Mouse (Mus musculus): ENCODE results near the gene Hmg20b.

The Hmg20b gene

GRCm38 (mm10) chr10:81350351-81351063, at the start of gene Hmg20b:
Hmg20b (minus strand) TSS chr10:81350480.
- peak; percentile 100 for DNase-seq

- DNase-seq, result no peak
Measured at GRCm38 (mm10) chr10:81399798-81400308, 49.6 kb upstream of the Hmg20b start.

- DNase-seq, result no peak
Measured at GRCm38 (mm10) chr10:81399296-81399695, 49.0 kb upstream of the Hmg20b start.

GRCm38 (mm10) chr10:81396749-81397148, 46.5 kb upstream of the Hmg20b start:
- no peak for DNase-seq

GRCm38 (mm10) chr10:81395865-81396264, 45.6 kb upstream of the Hmg20b start:
- DNase-seq, result no peak

- peak; percentile 88 for DNase-seq
Measured at GRCm38 (mm10) chr10:81395127-81395526, 44.8 kb upstream of the Hmg20b start.

GRCm38 (mm10) chr10:81393456-81394063, 43.3 kb upstream of the Hmg20b start:
- peak; percentile 74 for DNase-seq

DNA sequence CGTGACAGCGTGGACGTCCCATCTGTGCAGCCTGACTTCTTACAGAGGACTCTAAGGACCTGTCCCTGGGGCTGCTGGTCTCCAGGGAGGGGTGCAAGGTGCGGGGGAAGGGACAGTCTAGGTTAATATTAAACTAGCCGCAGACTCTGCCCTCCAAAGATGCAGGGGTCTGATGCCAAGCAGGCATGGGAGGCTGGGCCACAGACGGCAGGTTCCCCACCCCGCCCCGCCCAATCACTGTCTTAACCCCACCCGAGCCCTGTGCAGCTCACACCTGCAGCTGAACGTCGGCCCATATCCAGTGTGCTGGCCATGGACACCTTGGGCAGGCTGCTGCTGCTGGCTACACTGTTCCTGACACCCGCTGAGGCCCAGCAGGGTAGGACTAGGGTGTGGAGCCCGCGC, 42.5 kb upstream of the Hmg20b start, which contains the start of gene Smim24:
Gene Smim24 (plus strand): TSS at position 271 of the 405 bp plus-strand sequence.
- peak; percentile 70 for DNase-seq

GRCm38 (mm10) chr10:81392270-81392669, 42.0 kb upstream of the Hmg20b start:
- no peak for DNase-seq

- no peak for DNase-seq
Measured at GRCm38 (mm10) chr10:81390678-81390965, 40.3 kb upstream of the Hmg20b start.

GRCm38 (mm10) chr10:81389801-81390677, 39.8 kb upstream of the Hmg20b start:
- DNase-seq, result peak; percentile 86

- DNase-seq, result peak; percentile 73
Measured at GRCm38 (mm10) chr10:81389373-81389772, 39.1 kb upstream of the Hmg20b start.

DNA sequence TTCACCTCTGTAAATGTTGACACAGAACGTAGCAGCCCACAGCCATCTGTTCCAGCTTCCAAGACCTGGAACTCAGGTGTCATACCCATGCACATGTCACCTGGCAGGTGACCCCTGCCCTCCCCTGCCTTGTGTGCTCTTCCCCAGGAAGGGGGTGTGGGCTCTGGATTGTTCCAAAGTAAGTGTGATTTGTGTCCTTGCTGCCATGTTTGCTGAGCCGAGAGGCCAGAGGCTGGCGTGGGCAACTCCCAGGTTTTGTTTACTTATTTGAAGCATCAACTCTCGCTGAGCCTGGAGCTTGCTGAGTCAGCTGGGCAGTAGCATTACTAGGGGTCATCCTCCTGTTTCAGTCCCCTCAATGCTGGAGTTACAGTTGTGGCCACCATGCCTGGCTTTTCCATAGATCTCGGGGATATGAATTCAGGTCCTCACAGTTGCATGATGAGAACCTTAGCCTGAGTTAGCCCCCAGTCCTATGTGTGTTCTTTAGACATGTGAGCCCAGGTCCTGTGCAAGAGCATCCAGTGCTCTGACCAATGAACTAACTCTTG, 38.3 kb upstream of the Hmg20b start, which contains the start of gene Gm48552:
Gene Gm48552 (plus strand): TSS at position 501 of the 551 bp plus-strand sequence.
- DNase-seq, result no peak

DNA sequence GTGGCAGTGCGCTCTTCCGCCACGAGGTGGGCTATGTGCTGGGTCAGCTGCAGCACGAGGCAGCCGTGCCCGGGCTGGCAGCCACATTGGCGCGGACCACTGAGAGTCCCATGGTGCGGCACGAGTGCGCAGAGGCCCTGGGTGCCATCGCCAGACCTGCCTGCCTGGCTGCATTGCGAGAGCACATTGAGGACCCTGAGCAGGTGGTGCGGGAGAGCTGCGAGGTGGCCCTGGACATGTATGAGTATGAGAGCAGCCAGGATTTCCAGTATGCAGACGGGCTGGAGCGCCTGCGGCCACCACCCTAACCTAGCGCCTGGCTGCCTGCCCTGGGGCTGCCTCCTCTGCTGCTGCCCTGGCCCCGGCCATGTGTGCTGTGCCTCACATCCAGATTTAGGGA, 37.4 kb upstream of the Hmg20b start:
- DNase-seq, result no peak

- no peak for DNase-seq
Measured at GRCm38 (mm10) chr10:81385603-81386306, 35.5 kb upstream of the Hmg20b start.

DNA sequence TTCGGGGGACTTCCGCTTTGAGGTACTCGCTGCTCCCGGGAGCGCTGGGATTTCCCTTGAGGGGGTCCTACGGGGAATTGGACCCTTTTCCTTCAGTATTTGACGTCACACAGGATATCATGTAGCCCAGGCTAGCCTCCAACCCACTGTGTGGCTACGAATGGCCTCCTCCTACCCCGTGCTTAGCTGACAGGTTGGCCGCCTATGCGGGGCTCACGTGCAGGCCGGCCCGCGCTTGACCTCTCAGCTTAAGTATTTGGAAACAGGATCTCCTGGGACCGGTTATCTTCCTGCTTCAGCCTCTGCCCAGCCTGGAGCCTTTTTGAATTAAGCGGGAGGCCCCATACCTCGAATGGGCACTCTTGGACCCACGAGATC, 34.3 kb upstream of the Hmg20b start:
- no peak for DNase-seq

DNA sequence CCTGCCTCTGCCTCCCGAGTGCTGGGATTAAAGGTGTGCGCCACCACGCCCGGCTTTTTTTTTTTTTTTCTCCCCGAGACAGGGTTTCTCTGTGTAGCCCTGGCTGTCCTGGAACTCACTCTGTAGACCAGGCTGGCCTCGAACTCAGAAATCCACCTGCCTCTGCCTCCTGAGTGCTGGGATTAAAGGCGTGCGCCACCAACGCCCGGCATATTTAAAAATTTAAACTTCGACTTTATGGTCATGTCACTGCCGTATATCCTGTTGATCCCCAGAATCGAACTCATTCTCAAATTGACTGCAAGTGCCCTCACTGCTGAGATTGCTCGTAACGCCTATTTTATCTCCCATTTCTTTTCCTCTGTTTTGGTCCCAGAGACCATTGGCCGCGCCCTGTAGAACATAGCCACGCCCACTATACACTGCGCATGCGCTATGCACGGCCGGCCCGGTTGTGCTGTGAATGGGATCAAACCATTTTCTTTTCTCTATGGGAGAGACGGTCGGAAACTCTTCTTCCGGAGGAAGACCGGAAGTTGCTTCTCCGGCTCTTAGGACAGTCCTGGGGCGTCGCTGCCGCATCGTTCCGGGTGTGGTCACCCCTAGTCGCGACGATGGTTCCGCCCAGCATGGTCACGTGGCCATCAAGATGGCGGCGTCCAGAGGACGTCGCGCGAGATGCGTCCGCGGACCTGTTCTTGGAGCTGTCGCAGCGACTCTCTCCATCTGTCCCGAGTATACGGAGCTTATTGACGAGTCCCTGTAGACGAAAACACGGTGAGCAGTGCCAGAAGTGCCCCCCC, 33.7 kb upstream of the Hmg20b start, which contains the start of the genes Dohh and Gm48551:
Gene Dohh (plus strand): TSS at position 627 of the 803 bp plus-strand sequence.
Gene Gm48551 (plus strand): TSS at position 665 of the 803 bp plus-strand sequence.
- DNase-seq, result peak; percentile 100

DNA sequence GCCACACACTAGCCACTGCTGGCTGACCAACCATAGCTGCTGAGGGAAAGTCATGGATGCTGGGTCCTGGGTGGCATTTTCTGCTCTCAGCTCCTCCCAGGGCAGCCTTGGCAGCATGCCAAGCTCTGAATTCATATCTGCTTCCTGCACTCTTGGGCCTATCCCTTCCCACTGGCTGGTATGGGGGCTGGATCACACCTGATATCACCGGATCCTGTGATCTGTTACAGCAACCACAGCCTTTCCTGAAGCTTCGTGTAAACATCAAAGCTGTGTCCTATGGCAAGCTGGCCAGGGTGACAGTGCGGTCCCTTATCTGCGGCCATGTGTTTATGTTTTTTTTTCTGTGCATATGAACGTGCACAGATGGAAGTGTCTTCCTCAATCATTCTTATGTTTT, 31.8 kb upstream of the Hmg20b start:
- peak; percentile 68 for DNase-seq

GRCm38 (mm10) chr10:81379809-81380378, 29.6 kb upstream of the Hmg20b start:
- no peak for DNase-seq

GRCm38 (mm10) chr10:81379183-81379553, 28.9 kb upstream of the Hmg20b start:
- DNase-seq, result no peak
